Mouse (Mus musculus): ENCODE measurements around the gene Mbnl2. TPM values are rescaled to one million over a fixed set of nuclear protein-coding genes. Genes with fewer than 3 reads are reported as not detected.
A peak's percentile ranks its signal among the peaks of the same experiment; 100 is the strongest.

The Mbnl2 gene
- polyA plus RNA-seq, 1 experiment from 2014 or later = 23.1 TPM

DNA sequence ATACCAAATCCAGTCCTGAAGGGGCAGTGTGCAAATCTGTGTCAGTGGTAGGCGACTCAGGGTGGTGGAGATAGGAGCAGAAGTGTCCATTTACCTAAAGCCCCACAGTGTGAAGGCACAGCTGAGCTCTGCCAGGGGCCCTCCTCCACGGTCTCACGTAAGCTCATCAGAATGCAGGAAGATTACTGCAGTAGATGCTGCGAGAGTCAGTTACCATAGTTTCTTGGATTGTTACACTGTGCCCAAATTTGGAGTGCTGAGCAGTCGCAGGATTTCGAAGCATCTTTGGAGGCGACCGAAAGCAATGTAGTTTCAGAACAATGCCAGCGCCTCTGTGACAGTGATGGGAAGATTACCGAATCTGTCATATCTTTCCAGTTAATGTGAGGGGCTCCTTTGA, 116.2 kb downstream of the Mbnl2 start:
- H3K9ac ChIP-seq (replicated peaks; ENCODE audit: low read depth, low read length) = no peak overlapping the region
- peak; percentile 66 for ATAC-seq
- WGBS = 77% methylated on average over 10 of the region's 10 CpGs

DNA sequence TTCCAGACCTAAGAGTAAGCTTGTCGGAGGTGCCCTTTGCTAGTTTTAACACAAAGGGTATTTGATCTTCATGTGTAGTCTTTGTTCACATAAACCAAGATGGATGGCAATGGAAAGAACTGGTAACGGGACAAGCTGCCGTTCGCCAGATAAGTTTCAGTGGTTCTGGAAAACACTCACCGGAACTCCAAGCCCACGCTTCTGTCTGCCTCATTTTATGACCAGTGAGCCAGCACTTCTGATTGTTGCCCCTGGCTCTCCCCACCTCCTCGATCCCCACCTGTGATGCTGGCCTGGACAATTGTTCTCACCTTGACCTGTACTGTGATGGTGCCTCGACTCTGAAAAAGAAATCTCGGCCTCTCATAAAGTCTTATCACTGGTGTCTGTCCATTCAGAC, 117.0 kb downstream of the Mbnl2 start:
- no peak overlapping the region for H3K4me3 ChIP-seq (replicated peaks; ENCODE audit: low read length)
- H3K4me1 ChIP-seq (replicated peaks; ENCODE audit: control insufficient read depth, insufficient read depth, low read length) = peaks cover 11% of the 10 kb centered on the region; the same call in 1 of the 2 replicates
- no peak overlapping the region for H3K9ac ChIP-seq (replicated peaks; ENCODE audit: low read depth, low read length)
- no peak overlapping the region for H3K4me2 ChIP-seq (ENCODE audit: low read length)
- H3K27me3 ChIP-seq (replicated peaks; ENCODE audit: control insufficient read depth, insufficient read depth, low read length) = no peaks in the 10 kb centered on the region
- WGBS = 90% methylated on average over 9 of the region's 9 CpGs
- H3K36me3 ChIP-seq (ENCODE audit: control insufficient read depth, insufficient read depth) = no peaks in the 10 kb centered on the region; the same call in 1 of the 2 replicates
- no peak for ATAC-seq
- H3K9me3 ChIP-seq (ENCODE audit: control insufficient read depth, low read length) = no peaks in the 10 kb centered on the region
- peak overlapping the region; percentile 3 for H3K27ac ChIP-seq (ENCODE audit: low read length)

More for the DNA sequence above, 116.2 kb downstream of the Mbnl2 start:
- no peak overlapping the region for H3K4me2 ChIP-seq (ENCODE audit: low read length)
- no peaks in the 10 kb centered on the region for H3K27me3 ChIP-seq (replicated peaks; ENCODE audit: control insufficient read depth, insufficient read depth, low read length)
- H3K4me3 ChIP-seq (replicated peaks; ENCODE audit: low read length) = no peak overlapping the region
- no peaks in the 10 kb centered on the region for H3K9me3 ChIP-seq (ENCODE audit: control insufficient read depth, low read length)
- peaks cover 11% of the 10 kb centered on the region; the same call in 1 of the 2 replicates for H3K4me1 ChIP-seq (replicated peaks; ENCODE audit: control insufficient read depth, insufficient read depth, low read length)
- peak overlapping the region; percentile 56 for H3K27ac ChIP-seq (ENCODE audit: low read length)
- H3K36me3 ChIP-seq (ENCODE audit: control insufficient read depth, insufficient read depth) = no peaks in the 10 kb centered on the region

- Histone ChIP-seq H3K9me3 (ENCODE audit: control insufficient read depth, low read length) (no peaks in the 10 kb centered on the region), H3K9ac (replicated peaks; ENCODE audit: low read depth, low read length) (no peak overlapping the region), H3K36me3 (ENCODE audit: control insufficient read depth, insufficient read depth) (no peaks in the 10 kb centered on the region; the same call in 1 of the 2 replicates), H3K4me1 (replicated peaks; ENCODE audit: control insufficient read depth, insufficient read depth, low read length) (peaks cover 11% of the 10 kb centered on the region; the same call in 1 of the 2 replicates), H3K4me2 (ENCODE audit: low read length) (no peak overlapping the region), H3K4me3 (replicated peaks; ENCODE audit: low read length) (no peak overlapping the region), H3K27ac (ENCODE audit: low read length) (no peak overlapping the region), H3K27me3 (replicated peaks; ENCODE audit: control insufficient read depth, insufficient read depth, low read length) (no peaks in the 10 kb centered on the region)
- no peak for ATAC-seq
- 90% methylated on average over 8 of the region's 8 CpGs for WGBS
Measured at GRCm38 (mm10) chr14:120393441-120393840, 118.0 kb downstream of the Mbnl2 start.

DNA sequence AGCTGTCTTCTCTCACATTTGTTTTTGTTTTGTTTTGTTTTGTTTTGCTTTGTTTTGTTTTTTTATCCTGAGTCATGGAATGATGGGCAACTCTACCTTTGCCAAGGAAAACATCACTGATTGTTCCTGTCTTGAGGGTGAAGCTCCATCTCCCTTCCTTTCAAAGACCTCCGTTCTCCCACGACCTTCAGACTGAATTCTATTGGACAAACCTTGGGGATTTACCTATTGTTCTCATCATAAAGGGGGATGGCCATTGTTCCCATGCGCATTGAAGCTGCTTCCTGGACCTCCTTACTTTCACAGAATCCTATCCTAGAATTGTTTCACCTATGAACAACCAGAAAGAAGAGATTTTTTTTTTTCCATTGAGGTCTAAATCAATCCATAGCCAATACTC, 118.7 kb downstream of the Mbnl2 start:
- Histone ChIP-seq H3K9me3 (ENCODE audit: control insufficient read depth, low read length) (no peaks in the 10 kb centered on the region), H3K27me3 (replicated peaks; ENCODE audit: control insufficient read depth, insufficient read depth, low read length) (no peaks in the 10 kb centered on the region), H3K9ac (replicated peaks; ENCODE audit: low read depth, low read length) (no peak overlapping the region), H3K4me1 (replicated peaks; ENCODE audit: control insufficient read depth, insufficient read depth, low read length) (peaks cover 6% of the 10 kb centered on the region; the same call in 1 of the 2 replicates), H3K4me3 (replicated peaks; ENCODE audit: low read length) (no peak overlapping the region), H3K27ac (ENCODE audit: low read length) (no peak overlapping the region), H3K4me2 (ENCODE audit: low read length) (no peak overlapping the region), H3K36me3 (ENCODE audit: control insufficient read depth, insufficient read depth) (no peaks in the 10 kb centered on the region; the same call in 1 of the 2 replicates)
- ATAC-seq = no peak
- 38% methylated on average over 3 of the region's 3 CpGs for WGBS

GRCm38 (mm10) chr14:120394827-120395226, 119.4 kb downstream of the Mbnl2 start:
- no peaks in the 10 kb centered on the region for H3K27me3 ChIP-seq (replicated peaks; ENCODE audit: control insufficient read depth, insufficient read depth, low read length)
- H3K9ac ChIP-seq (replicated peaks; ENCODE audit: low read depth, low read length) = no peak overlapping the region
- no peak overlapping the region for H3K4me3 ChIP-seq (replicated peaks; ENCODE audit: low read length)
- H3K4me1 ChIP-seq (replicated peaks; ENCODE audit: control insufficient read depth, insufficient read depth, low read length) = peaks cover 6% of the 10 kb centered on the region; the same call in 1 of the 2 replicates
- H3K36me3 ChIP-seq (ENCODE audit: control insufficient read depth, insufficient read depth) = no peaks in the 10 kb centered on the region; the same call in 1 of the 2 replicates
- H3K9me3 ChIP-seq (ENCODE audit: control insufficient read depth, low read length) = no peaks in the 10 kb centered on the region
- H3K4me2 ChIP-seq (ENCODE audit: low read length) = no peak overlapping the region
- H3K27ac ChIP-seq (ENCODE audit: low read length) = no peak overlapping the region
- 82% methylated on average over 3 of the region's 3 CpGs for WGBS
- ATAC-seq = no peak

DNA sequence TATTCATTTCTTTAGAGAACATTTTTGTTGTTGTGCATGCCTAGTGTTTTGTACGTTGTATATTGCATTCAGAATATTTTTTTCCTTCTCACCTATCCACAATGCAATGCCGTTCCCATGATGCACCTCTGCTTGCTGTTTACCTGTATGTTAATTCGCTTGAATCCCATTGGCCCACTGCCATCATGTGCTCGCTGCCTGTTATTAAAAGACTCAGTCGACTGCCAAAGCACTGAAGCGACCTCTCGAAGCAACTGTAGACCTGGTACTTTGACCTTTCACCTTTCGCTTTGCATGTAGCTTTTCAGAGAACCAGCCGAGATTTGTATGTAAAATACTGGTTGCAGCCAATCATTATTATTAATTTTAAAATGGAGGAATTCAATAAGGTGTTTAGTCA, 120.0 kb downstream of the Mbnl2 start:
- no peak overlapping the region for H3K4me2 ChIP-seq (ENCODE audit: low read length)

GRCm38 (mm10) chr14:120397871-120398647, 122.6 kb downstream of the Mbnl2 start:
- H3K4me1 ChIP-seq (replicated peaks; ENCODE audit: control insufficient read depth, insufficient read depth, low read length) = no peaks in the 10 kb centered on the region
- no peaks in the 10 kb centered on the region for H3K9me3 ChIP-seq (ENCODE audit: control insufficient read depth, low read length)
- H3K27ac ChIP-seq (ENCODE audit: low read length) = no peak overlapping the region
- ATAC-seq = peak; percentile 97
- H3K4me2 ChIP-seq (ENCODE audit: low read length) = no peak overlapping the region
- H3K27me3 ChIP-seq (replicated peaks; ENCODE audit: control insufficient read depth, insufficient read depth, low read length) = no peaks in the 10 kb centered on the region
- no peak overlapping the region for H3K9ac ChIP-seq (replicated peaks; ENCODE audit: low read depth, low read length)
- WGBS = 41% methylated on average over 10 of the region's 10 CpGs
- no peak overlapping the region for H3K4me3 ChIP-seq (replicated peaks; ENCODE audit: low read length)
- H3K36me3 ChIP-seq (ENCODE audit: control insufficient read depth, insufficient read depth) = no peaks in the 10 kb centered on the region; the same call in 1 of the 2 replicates

More for the DNA sequence above, 120.0 kb downstream of the Mbnl2 start:
- Histone ChIP-seq H3K27me3 (replicated peaks; ENCODE audit: control insufficient read depth, insufficient read depth, low read length) (no peaks in the 10 kb centered on the region), H3K36me3 (ENCODE audit: control insufficient read depth, insufficient read depth) (no peaks in the 10 kb centered on the region; the same call in 1 of the 2 replicates), H3K27ac (ENCODE audit: low read length) (no peak overlapping the region), H3K9ac (replicated peaks; ENCODE audit: low read depth, low read length) (no peak overlapping the region), H3K4me3 (replicated peaks; ENCODE audit: low read length) (no peak overlapping the region), H3K4me1 (replicated peaks; ENCODE audit: control insufficient read depth, insufficient read depth, low read length) (peaks cover 6% of the 10 kb centered on the region; the same call in 1 of the 2 replicates), H3K9me3 (ENCODE audit: control insufficient read depth, low read length) (no peaks in the 10 kb centered on the region)
- ATAC-seq = no peak
- 84% methylated on average over 9 of the region's 9 CpGs for WGBS

- H3K9ac ChIP-seq (replicated peaks; ENCODE audit: low read depth, low read length) = no peak overlapping the region
- H3K36me3 ChIP-seq (ENCODE audit: control insufficient read depth, insufficient read depth) = no peaks in the 10 kb centered on the region; the same call in 1 of the 2 replicates
- no peak overlapping the region for H3K4me2 ChIP-seq (ENCODE audit: low read length)
- H3K9me3 ChIP-seq (ENCODE audit: control insufficient read depth, low read length) = no peaks in the 10 kb centered on the region
- no peaks in the 10 kb centered on the region for H3K27me3 ChIP-seq (replicated peaks; ENCODE audit: control insufficient read depth, insufficient read depth, low read length)
- H3K27ac ChIP-seq (ENCODE audit: low read length) = no peak overlapping the region
- H3K4me3 ChIP-seq (replicated peaks; ENCODE audit: low read length) = no peak overlapping the region
- H3K4me1 ChIP-seq (replicated peaks; ENCODE audit: control insufficient read depth, insufficient read depth, low read length) = no peaks in the 10 kb centered on the region
- WGBS = 88% methylated on average over 6 of the region's 6 CpGs
- no peak for ATAC-seq
Measured at GRCm38 (mm10) chr14:120399614-120400013, 124.1 kb downstream of the Mbnl2 start.

- no peak overlapping the region for H3K9ac ChIP-seq (replicated peaks; ENCODE audit: low read depth, low read length)
- H3K27ac ChIP-seq (ENCODE audit: low read length) = no peak overlapping the region
- 90% methylated on average over 15 of the region's 15 CpGs for WGBS
- H3K9me3 ChIP-seq (ENCODE audit: control insufficient read depth, low read length) = no peaks in the 10 kb centered on the region
- no peaks in the 10 kb centered on the region; the same call in 1 of the 2 replicates for H3K36me3 ChIP-seq (ENCODE audit: control insufficient read depth, insufficient read depth)
- no peak for ATAC-seq
- no peaks in the 10 kb centered on the region for H3K4me1 ChIP-seq (replicated peaks; ENCODE audit: control insufficient read depth, insufficient read depth, low read length)
- no peak overlapping the region for H3K4me2 ChIP-seq (ENCODE audit: low read length)
- H3K4me3 ChIP-seq (replicated peaks; ENCODE audit: low read length) = no peak overlapping the region
- H3K27me3 ChIP-seq (replicated peaks; ENCODE audit: control insufficient read depth, insufficient read depth, low read length) = no peaks in the 10 kb centered on the region
Measured at GRCm38 (mm10) chr14:120401158-120401557, 125.7 kb downstream of the Mbnl2 start.
